Mouse (Mus musculus): ENCODE data around the gene Golga1.

DNA sequence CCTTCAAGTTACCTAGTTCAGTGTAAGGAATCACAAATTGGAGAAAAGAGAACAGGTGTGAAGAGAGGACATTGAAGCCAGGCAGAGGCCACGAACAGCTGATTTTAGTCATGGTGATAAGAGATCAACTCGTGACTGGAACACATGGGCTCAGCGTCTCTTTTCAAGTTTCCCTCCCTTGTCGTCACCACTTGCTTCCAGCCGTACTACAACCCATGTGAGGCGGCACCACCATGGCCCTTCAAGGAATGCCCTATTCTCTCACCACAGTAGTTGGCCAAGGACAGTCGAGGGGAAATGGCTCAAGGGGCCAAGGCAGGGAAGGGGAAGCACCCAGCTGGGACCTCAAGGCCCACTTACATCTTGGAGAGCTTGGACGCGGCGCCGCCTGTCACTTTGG lies 61.0 kb downstream of the Golga1 start:
- TF ChIP-seq EP300 (optimal IDR thresholded peaks at IDR 0.05) = no peak
- TF ChIP-seq CTCF (IDR thresholded peaks at IDR 0.05; ENCODE audit: low read depth) = no peak

Data from stomach, postnatal 0 days (tissue).